Mouse (Mus musculus) left cerebral cortex, adult 18-20 months (tissue): ENCODE results near the gene Drap1. TPM values are rescaled to one million over a fixed set of nuclear protein-coding genes. Genes with fewer than 3 reads are reported as not detected.

Experiments
- DNase-seq, 2 experiments: peaks; one replicate each; pipeline ENCODE4 v3.0.0; 2021 to 2022; ENCODE audit warnings: low spot score in 2 of 2, mixed read lengths in 1 of 2
- total RNA-seq, 2 experiments: library from RNA; stranded (reverse); gene quantifications; 2 replicates each; pipeline ENCODE4 v1.2.3; 2021

Drap1 gene
- total RNA-seq, 2 experiments from 2014 or later: 263 to 283 TPM

DNA sequence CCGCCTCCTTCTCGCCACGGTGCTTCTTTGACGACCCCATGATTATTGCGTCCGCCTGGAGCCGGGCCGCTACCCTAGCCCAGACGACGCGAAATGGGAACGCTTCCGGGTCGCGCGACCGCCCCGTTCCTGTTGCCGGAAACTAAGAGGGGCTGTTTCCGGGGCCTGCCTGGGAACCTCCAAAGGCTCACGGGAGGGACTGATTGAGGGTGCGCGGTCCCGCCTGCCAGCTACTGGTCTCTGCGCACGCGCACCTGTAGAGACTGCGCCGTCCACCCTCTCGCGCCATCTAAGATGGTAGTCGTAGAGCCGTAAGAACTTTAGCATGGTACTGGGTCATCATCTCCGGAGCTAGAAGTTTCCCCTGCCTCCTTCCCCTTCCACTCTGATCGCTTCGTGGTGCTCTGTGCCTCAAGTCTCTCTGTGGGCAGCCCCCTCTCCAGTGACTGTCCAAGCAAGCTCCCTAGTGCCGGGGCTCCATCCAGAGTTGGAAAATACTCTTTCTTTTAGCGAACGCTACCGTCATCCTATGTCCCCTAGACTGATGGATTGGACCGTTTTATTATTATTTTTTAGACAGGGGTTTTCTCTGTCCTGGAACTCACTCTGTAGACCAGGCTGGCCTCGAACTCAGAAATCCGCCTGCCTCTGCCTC, 36.1 kb downstream of the Drap1 start, which contains the start of gene Sart1:
Gene Sart1, minus strand, starts transcription at position 116 of the 655 bp plus-strand sequence.
- DNase-seq: peak; percentile 94 to 97

- no peak for DNase-seq
Observed at GRCm38 (mm10) chr19:5388011-5388441, 36.8 kb downstream of the Drap1 start.

DNA sequence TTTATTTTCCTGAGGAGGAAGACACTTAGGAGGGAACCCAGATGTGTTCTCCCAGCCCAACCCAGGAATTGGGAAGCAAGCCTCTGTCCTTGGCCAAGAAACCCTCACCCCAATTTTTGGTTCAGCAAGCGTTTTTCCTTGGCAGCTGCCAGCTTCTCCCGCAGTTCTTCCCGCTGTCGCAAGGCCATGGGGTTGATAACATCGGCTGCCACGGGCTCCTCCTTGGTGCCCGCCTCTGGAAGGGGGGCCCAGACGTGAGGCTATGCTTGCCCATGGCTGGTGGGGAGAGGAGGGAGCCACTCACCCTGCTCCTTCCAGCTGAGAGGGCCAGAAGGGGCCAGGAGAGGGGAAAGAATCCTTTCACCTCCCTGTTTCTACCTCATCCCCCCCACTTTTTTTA, 40.1 kb downstream of the Drap1 start:
- DNase-seq: no peak

DNA sequence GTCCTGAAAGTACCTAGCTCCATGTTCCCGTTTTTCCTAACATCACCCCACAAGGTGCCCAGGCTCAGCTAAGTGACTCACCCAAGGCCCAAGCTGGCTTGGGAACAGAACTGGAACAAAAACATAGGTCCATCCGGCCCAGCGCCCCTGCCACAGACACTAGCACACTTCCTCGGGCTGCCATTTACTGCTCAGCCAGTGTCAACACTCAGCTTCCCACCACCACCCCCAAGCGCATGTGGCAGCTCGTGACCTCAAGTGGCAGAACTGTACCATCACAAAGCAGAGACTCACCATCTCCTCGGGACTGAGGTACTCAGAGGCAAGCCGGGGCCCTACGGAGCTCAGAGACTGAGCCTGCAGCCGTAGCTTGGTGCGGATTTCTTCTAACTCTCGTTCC, 41.5 kb downstream of the Drap1 start:
- no peak for DNase-seq

- no peak for DNase-seq
Observed at GRCm38 (mm10) chr19:5377446-5377845, 47.3 kb downstream of the Drap1 start.

- no peak for DNase-seq
Observed at GRCm38 (mm10) chr19:5374748-5375147, 50.0 kb downstream of the Drap1 start.

- peak in 1 of 2 experiments; percentile 17 for DNase-seq
Observed at GRCm38 (mm10) chr19:5374177-5374576, 50.6 kb downstream of the Drap1 start.

Other genes starting within 250 kb of the Drap1 start
- 10 to 100 TPM; 57.3 to 61.0 TPM for gene Pacs1, start 151.9 kb downstream of the Drap1 start, total RNA-seq
- 100 to 1,000 TPM; 209 to 213 TPM for gene Sf3b2, start 129.5 kb downstream of the Drap1 start, total RNA-seq
- 10 to 100 TPM; 70.5 to 73.8 TPM for gene Gal3st3, start 126.6 kb downstream of the Drap1 start, total RNA-seq
- not detected for gene Catsper1, start 89.2 kb downstream of the Drap1 start, total RNA-seq
- 10 to 100 TPM; 25.4 to 26.9 TPM for gene Cst6, start 75.4 kb downstream of the Drap1 start, total RNA-seq
- gene Eif1ad, start 58.2 kb downstream of the Drap1 start, total RNA-seq: 10 to 100 TPM; 22.6 to 26.3 TPM
- gene Banf1, start 57.8 kb downstream of the Drap1 start, total RNA-seq: 10 to 100 TPM; 83.5 to 84.2 TPM
- gene Sart1, start 36.3 kb downstream of the Drap1 start, total RNA-seq: 10 to 100 TPM; 78.4 to 88.6 TPM
- not detected for gene Tsga10ip, start 22.5 kb downstream of the Drap1 start, total RNA-seq
- 10 to 100 TPM; 73.6 to 75.6 TPM for gene AI837181, start 165 bp upstream of the Drap1 start, total RNA-seq
- not detected for gene Fosl1, start 22.6 kb upstream of the Drap1 start, total RNA-seq
- 10 to 100 TPM; 28.3 to 31.5 TPM for gene Ccdc85b, start 32.9 kb upstream of the Drap1 start, total RNA-seq
- 10 to 100 TPM; 91.2 to 98.9 TPM for gene Fibp, start 35.6 kb upstream of the Drap1 start, total RNA-seq
- gene Ctsw, start 43.5 kb upstream of the Drap1 start, total RNA-seq: under 1 TPM; 0.33 to 0.61 TPM
- gene Efemp2, start 49.0 kb upstream of the Drap1 start, total RNA-seq: 10 to 100 TPM; 12.9 to 15.9 TPM
- gene Mus81, start 63.4 kb upstream of the Drap1 start, total RNA-seq: 10 to 100 TPM; 28.0 to 33.9 TPM
- 1,000 to 10,000 TPM; 1,316 to 1,327 TPM for gene Cfl1, start 65.5 kb upstream of the Drap1 start, total RNA-seq
- 1 to 10 TPM; 5.3 to 6.7 TPM for gene 1700020D05Rik, start 78.8 kb upstream of the Drap1 start, total RNA-seq
- 10 to 100 TPM; 88.3 TPM for gene Snx32, start 85.6 kb upstream of the Drap1 start, total RNA-seq
- not detected for gene Ovol1, start 135.7 kb upstream of the Drap1 start, total RNA-seq
- gene Ap5b1, start 143.0 kb upstream of the Drap1 start, total RNA-seq: 1 to 10 TPM; 5.7 to 6.1 TPM
- 10 to 100 TPM; 83.1 to 83.4 TPM for gene Rnaseh2c, start 176.9 kb upstream of the Drap1 start, total RNA-seq
- 10 to 100 TPM; 92.6 to 96.3 TPM for gene Kat5, start 185.3 kb upstream of the Drap1 start, total RNA-seq
- gene Rela, start 212.5 kb upstream of the Drap1 start, total RNA-seq: 10 to 100 TPM; 18.8 to 22.0 TPM
- 10 to 100 TPM; 11.5 to 13.3 TPM for gene Sipa1, start 238.7 kb upstream of the Drap1 start, total RNA-seq